Mouse (Mus musculus): ENCODE results near the gene Rtp2. TPM values are rescaled to one million over a fixed set of nuclear protein-coding genes. Genes with fewer than 3 reads are reported as not detected.
A peak's percentile ranks its signal among the peaks of the same experiment; 100 is the strongest.
"Not testable (repeated sequence)": the region's sequence is repeated elsewhere in the genome, so short reads cannot be mapped to it uniquely, and the experiment has no call there.

Gene Rtp2
- total RNA-seq, 2 experiments from 2014 or later: not detected

DNA sequence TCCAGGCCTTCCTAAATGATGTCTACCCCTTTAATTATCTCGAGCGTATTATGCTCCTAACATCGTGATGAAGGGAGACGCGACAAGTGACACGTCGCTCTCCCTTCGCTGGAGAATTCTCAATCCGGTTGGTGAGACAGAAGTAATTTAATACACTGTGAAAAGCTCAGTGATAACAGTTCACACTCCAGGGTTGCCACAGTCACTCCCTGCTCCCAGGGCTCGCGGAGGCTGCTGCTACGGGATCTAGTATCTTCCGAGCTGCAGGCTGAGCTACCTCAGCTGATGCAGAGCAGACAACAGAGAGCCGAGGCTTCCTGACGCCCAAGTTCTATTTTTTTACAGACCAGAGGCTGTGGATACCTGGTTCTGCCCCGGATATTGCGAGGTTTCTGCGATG is 919 bp downstream of the Rtp2 start:
- no peak overlapping the region for H3K4me3 ChIP-seq
- intact Hi-C loops (cut with DNase I): no loop called here
- no peak for DNase-seq
- no peak overlapping the region for H3K27ac ChIP-seq
- TF ChIP-seq CTCF (IDR thresholded peaks at IDR 0.05): no peak

DNA sequence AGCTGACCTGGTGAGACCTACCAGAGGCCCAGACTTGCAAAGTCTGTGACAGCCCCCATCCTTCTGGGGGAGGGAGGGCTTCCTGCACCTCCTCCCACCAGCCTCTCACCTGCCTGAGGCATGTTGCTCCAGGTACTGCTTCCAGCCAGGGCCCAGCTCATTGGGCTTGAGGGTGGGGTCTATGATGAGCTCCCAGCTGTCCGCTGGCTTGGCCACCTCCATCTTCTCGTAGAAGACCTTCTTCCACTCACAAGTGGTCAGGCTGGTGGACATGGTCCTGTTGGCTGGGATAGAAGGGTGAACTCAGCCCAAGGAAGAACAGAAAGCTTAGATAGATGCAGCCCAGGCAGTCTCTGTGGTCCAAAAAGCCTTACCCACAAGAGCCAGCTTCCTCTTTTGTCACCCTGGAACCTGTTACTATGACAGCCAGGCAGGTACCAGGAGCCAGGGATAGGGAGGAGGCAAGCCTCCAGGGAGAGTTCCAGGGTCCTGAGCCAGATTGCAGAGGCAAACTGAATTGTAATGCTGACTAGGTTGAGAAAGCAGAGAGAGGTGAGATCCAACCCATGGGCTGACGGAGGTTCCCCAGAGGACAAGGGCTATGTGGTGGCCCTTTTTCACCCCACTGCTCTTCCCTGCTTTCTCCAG is 1.6 kb downstream of the Rtp2 start:
- no peak overlapping the region for H3K4me3 ChIP-seq
- DNase-seq: no peak
- TF ChIP-seq CTCF (IDR thresholded peaks at IDR 0.05): no peak
- H3K27ac ChIP-seq: no peak overlapping the region
- intact Hi-C loops (cut with DNase I): no loop called here

GRCm38 (mm10) chr16:23927301-23928114 is 4.7 kb downstream of the Rtp2 start:
- DNase-seq: peak; percentile 22
- TF ChIP-seq CTCF (IDR thresholded peaks at IDR 0.05): no peak
- Histone ChIP-seq H3K27ac (no peak overlapping the region), H3K4me3 (no peak overlapping the region)
- intact Hi-C loops (cut with DNase I): no loop called here

- no peak overlapping the region for H3K27ac ChIP-seq
- H3K4me3 ChIP-seq: no peak overlapping the region
- no peak for DNase-seq
- TF ChIP-seq CTCF (IDR thresholded peaks at IDR 0.05): no peak
- intact Hi-C loops (cut with DNase I): no loop called here
These were observed 9.3 kb downstream of the Rtp2 start for GRCm38 (mm10) chr16:23922906-23923305.

GRCm38 (mm10) chr16:23921697-23922096 is 10.5 kb downstream of the Rtp2 start:
- no peak for DNase-seq
- Histone ChIP-seq H3K27ac (no peak overlapping the region), H3K4me3 (no peak overlapping the region)
- no peak for TF ChIP-seq CTCF (IDR thresholded peaks at IDR 0.05)
- intact Hi-C loops (cut with DNase I): no loop called here

DNA sequence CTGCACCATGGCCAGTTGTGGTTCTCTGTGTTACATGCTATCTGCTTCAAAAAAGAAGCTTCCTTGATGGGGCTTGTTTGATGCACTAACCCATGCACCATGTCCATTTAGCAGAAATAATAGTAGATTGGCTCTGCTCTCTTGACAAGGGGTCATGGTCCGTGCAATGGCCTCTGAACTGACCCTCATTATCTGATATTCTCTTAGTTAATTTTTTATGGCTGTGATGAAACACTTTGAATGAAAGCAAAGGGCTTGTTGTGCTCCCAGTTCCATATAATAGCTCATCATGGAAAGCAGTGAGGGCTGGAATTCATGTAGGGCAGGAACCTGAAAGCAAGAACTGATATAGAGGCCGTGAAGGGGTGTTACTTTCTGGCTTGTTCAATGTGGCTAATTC is 12.8 kb downstream of the Rtp2 start:
- Histone ChIP-seq H3K27ac (no peak overlapping the region), H3K4me3 (no peak overlapping the region)
- TF ChIP-seq CTCF (IDR thresholded peaks at IDR 0.05): no peak
- no peak for DNase-seq
- intact Hi-C loops (cut with DNase I): no loop called here

- Histone ChIP-seq H3K27ac (no peak overlapping the region), H3K4me3 (no peak overlapping the region)
- DNase-seq: no peak
- intact Hi-C loops (cut with DNase I): no loop called here
- no peak for TF ChIP-seq CTCF (IDR thresholded peaks at IDR 0.05)
These were observed 18.8 kb downstream of the Rtp2 start for GRCm38 (mm10) chr16:23913401-23913800.

GRCm38 (mm10) chr16:23912741-23913140 is 19.5 kb downstream of the Rtp2 start:
- Histone ChIP-seq H3K27ac (no peak overlapping the region), H3K4me3 (no peak overlapping the region)
- DNase-seq: no peak
- intact Hi-C loops (cut with DNase I): no loop called here
- no peak for TF ChIP-seq CTCF (IDR thresholded peaks at IDR 0.05)

DNA sequence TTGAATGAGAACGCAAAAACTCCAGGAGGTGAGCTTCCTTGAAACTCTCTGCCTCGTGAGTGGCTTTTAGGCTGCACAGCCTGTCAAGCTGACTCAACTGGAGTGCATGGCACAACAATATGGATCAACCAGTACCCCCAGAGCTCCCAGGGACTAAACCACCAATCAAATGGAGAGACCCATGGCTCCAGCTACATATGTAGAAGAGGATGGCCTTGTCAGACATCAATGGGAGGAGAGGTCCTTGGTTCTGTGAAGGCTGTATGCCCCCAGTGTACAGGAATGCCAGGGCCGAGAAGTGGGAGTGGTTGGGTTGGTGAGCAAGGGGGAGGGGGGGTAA is 23.2 kb downstream of the Rtp2 start:
- H3K27ac ChIP-seq; DNase-seq; intact Hi-C loops (cut with DNase I); H3K4me3 ChIP-seq: not testable (repeated sequence)

DNA sequence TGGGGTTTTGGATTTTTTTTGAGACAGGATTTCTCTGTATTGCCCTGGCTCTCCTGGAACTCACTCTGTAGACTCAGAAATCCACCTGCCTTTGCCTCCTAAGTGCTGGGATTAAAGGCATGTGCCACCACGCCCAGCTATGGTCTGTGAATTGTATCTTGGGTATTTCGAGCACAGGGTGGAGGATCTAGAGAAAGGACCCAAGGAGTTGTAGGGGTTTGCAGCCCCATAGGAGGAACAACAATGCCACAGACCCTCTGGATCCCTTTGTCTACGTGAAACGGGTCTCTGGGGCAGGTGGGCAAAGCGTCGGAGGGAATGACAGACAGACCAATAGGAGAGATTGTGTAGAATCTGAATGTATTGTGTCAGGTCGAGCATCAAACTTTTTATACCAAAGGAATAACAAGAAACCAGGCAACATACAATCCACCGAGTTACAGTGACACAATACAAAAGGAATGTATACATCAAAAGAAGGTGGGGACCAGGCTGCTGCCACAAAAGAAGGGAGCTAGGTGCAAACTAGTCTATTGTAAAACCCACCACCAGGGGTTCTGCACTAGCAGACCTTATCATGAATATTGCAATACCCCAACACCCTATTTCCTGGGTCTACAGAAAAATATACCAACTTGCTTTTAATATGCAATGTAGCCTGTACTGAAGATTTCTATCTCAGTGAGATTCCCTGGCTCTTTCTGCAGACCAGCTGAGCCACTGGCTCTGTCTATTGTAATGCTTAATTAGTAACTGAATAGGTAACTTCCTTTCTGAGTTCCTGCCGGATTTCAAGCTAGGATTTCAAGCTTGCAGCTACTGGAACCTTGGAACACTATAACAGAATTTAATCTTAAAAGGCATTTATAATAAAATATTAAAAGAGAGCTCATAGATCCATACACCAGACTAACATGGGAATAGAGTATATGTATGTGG is 23.8 kb downstream of the Rtp2 start:
- H3K4me3 ChIP-seq; DNase-seq; intact Hi-C loops (cut with DNase I): not testable (repeated sequence)

DNA sequence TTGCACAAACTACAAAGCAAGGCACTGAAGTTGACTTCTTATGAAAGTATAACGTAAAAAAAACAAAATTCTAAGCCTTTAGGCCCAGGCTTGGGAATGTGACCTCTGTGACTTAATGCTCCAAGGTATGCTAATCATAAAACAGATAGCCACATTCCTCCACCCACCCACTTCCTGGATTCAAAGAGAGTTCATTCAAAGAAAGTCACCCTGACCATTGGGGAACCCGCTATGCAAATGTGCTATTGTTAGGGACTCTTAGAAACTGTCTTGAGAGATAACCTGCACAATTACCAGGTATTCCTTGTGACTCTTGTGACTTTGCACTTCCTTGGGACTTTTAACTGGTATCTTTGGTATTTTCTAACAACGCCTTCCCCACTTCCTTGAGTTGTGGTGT is 25.6 kb downstream of the Rtp2 start:
- H3K27ac ChIP-seq; H3K4me3 ChIP-seq; intact Hi-C loops (cut with DNase I); DNase-seq: not testable (repeated sequence)

More for the DNA sequence above, 23.8 kb downstream of the Rtp2 start:
- not testable (repeated sequence) for H3K27ac ChIP-seq

GRCm38 (mm10) chr16:23901411-23901810 is 30.8 kb downstream of the Rtp2 start:
- no peak overlapping the region for H3K4me3 ChIP-seq
- no peak overlapping the region for H3K27ac ChIP-seq
- DNase-seq: no peak
- no peak for TF ChIP-seq CTCF (IDR thresholded peaks at IDR 0.05)
- intact Hi-C loops (cut with DNase I): no loop called here

- no peak overlapping the region for H3K4me3 ChIP-seq
- no peak overlapping the region for H3K27ac ChIP-seq
- no peak for DNase-seq
- no peak for TF ChIP-seq CTCF (IDR thresholded peaks at IDR 0.05)
- intact Hi-C loops (cut with DNase I): no loop called here
These were observed 32.1 kb downstream of the Rtp2 start for GRCm38 (mm10) chr16:23900061-23900460.

Measured in gastrocnemius, adult 2 months (tissue).